Mouse (Mus musculus) spleen, adult 2 months (tissue): ENCODE data around the gene Sipa1l2. TPM values are rescaled to one million over a fixed set of nuclear protein-coding genes. Genes with fewer than 3 reads are reported as not detected.

Experiments used
- DNase-seq, 2 experiments: peaks; one replicate each; pipeline versions ENCODE4 v3.0.0 to v3.0.0-alpha.2; 2012 to 2021; ENCODE audit warnings: low spot score in 2 of 2, low read depth in 1 of 2
- H3K27ac ChIP-seq: fragments of 200-500 bp; 2 replicates; pipeline ENCODE4 v1.5.1; 2012; ENCODE audit warnings: low read length, inconsistent platforms; ENCODE audit not compliant: insufficient read depth
- H3K27me3 ChIP-seq: fragments of 200-500 bp; 2 replicates; pipeline ENCODE4 v1.6.1; 2012; ENCODE audit warnings: mild to moderate bottlenecking, moderate library complexity, low read length, inconsistent platforms; ENCODE audit not compliant: control insufficient read depth, insufficient read depth
- H3K36me3 ChIP-seq: fragments of 200-500 bp; 2 replicates; pipeline ENCODE4 v1.6.1; 2012; ENCODE audit warnings: mild to moderate bottlenecking, low read length, inconsistent platforms; ENCODE audit not compliant: control insufficient read depth, insufficient read depth
- H3K4me1 ChIP-seq: fragments of 200-500 bp; 2 replicates; pipeline ENCODE4 v1.6.1; 2011; ENCODE audit warnings: inconsistent platforms; ENCODE audit not compliant: control insufficient read depth, insufficient read depth, insufficient read length
- H3K4me3 ChIP-seq: fragments of 200-500 bp; 2 replicates; pipeline ENCODE4 v1.5.1; 2011; ENCODE audit warnings: mild to moderate bottlenecking, inconsistent platforms; ENCODE audit not compliant: insufficient read depth, insufficient read length; ENCODE audit errors: extremely low read depth
- CTCF ChIP-seq: fragments of 200-500 bp; IDR thresholded peaks from 2 replicates; pipeline ENCODE4 v1.5.1; 2011; ENCODE audit warnings: mild to moderate bottlenecking, inconsistent platforms; ENCODE audit not compliant: insufficient read depth, insufficient read length, insufficient replicate concordance; ENCODE audit errors: extremely low read depth
- POLR2A ChIP-seq: fragments of 200-500 bp; IDR thresholded peaks from 2 replicates; pipeline ENCODE4 v1.6.1; 2011; ENCODE audit warnings: low read depth, low read length, inconsistent platforms
- WGBS: fragments of 180-500 bp; shearing (Covaris S2); methylation state at CpG from one replicate; pipeline ENCODE4 v1.1.7; 2018; 5-methylcytosine and 5-hydroxymethylcytosine counted together
- polyA plus RNA-seq: library from polyadenylated mRNA; depleted of rRNA; stranded (reverse); fragments of >200 nt; gene quantifications from 2 replicates; pipeline ENCODE4 v1.2.3, GENCODE M21; 2012

Gene Sipa1l2
- polyA plus RNA-seq, 1 experiment, result 9.7 TPM

- H3K4me1 ChIP-seq, result no peaks in the 10 kb centered on the region; the same call in 1 of the 2 replicates
- DNase-seq, result no peak
- H3K27me3 ChIP-seq, result no peaks in the 10 kb centered on the region
- WGBS, result 92% methylated on average over 8 of the region's 8 CpGs
- H3K36me3 ChIP-seq, result no peaks in the 10 kb centered on the region
- TF ChIP-seq CTCF (no peak), POLR2A (no peak)
- no peak overlapping the region for H3K27ac ChIP-seq
- H3K4me3 ChIP-seq, result no peak overlapping the region
These were observed 33.8 kb upstream of the Sipa1l2 start for GRCm38 (mm10) chr8:125603312-125603840.

- Histone ChIP-seq H3K36me3 (no peaks in the 10 kb centered on the region), H3K4me1 (no peaks in the 10 kb centered on the region; the same call in 1 of the 2 replicates), H3K27me3 (no peaks in the 10 kb centered on the region), H3K4me3 (no peak overlapping the region), H3K27ac (no peak overlapping the region)
- DNase-seq, result no peak
- WGBS, result 21% methylated on average over 12 of the region's 12 CpGs
- TF ChIP-seq CTCF (no peak), POLR2A (no peak)
These were observed 30.6 kb upstream of the Sipa1l2 start for GRCm38 (mm10) chr8:125600033-125600686.

- Histone ChIP-seq H3K4me1 (no peaks in the 10 kb centered on the region; the same call in 1 of the 2 replicates), H3K27me3 (no peaks in the 10 kb centered on the region), H3K36me3 (no peaks in the 10 kb centered on the region), H3K27ac (no peak overlapping the region), H3K4me3 (no peak overlapping the region)
- no peak for TF ChIP-seq CTCF
- TF ChIP-seq POLR2A, result no peak
- no peak for DNase-seq
- 37% methylated on average over 17 of the region's 17 CpGs for WGBS
These were observed 26.2 kb upstream of the Sipa1l2 start for GRCm38 (mm10) chr8:125595571-125596508.

- Histone ChIP-seq H3K4me3 (no peak overlapping the region), H3K27me3 (no peaks in the 10 kb centered on the region), H3K36me3 (no peaks in the 10 kb centered on the region), H3K4me1 (no peaks in the 10 kb centered on the region), H3K27ac (no peak overlapping the region)
- 79% methylated on average over 3 of the region's 3 CpGs for WGBS
- no peak for DNase-seq
- no peak for TF ChIP-seq POLR2A
- no peak for TF ChIP-seq CTCF
These were observed 20.8 kb upstream of the Sipa1l2 start for GRCm38 (mm10) chr8:125590363-125590762.

GRCm38 (mm10) chr8:125586587-125586986 lies 17.0 kb upstream of the Sipa1l2 start:
- Histone ChIP-seq H3K4me3 (no peak overlapping the region), H3K4me1 (no peaks in the 10 kb centered on the region), H3K36me3 (no peaks in the 10 kb centered on the region), H3K27ac (no peak overlapping the region), H3K27me3 (no peaks in the 10 kb centered on the region)
- no peak for DNase-seq
- WGBS, result 90% methylated on average over 7 of the region's 7 CpGs
- TF ChIP-seq CTCF, result no peak
- TF ChIP-seq POLR2A, result no peak

- DNase-seq, result no peak
- no peak overlapping the region for H3K27ac ChIP-seq
- no peak for TF ChIP-seq POLR2A
- no peak for TF ChIP-seq CTCF
- 55% methylated on average over 3 of the region's 3 CpGs for WGBS
- no peaks in the 10 kb centered on the region for H3K27me3 ChIP-seq
- H3K36me3 ChIP-seq, result no peaks in the 10 kb centered on the region
- no peak overlapping the region for H3K4me3 ChIP-seq
- H3K4me1 ChIP-seq, result no peaks in the 10 kb centered on the region
These were observed 14.7 kb upstream of the Sipa1l2 start for GRCm38 (mm10) chr8:125584276-125584675.
